Mouse (Mus musculus) midbrain, postnatal 0 days (tissue): ENCODE results near the gene Arl5c. TPM values are rescaled to one million over a fixed set of nuclear protein-coding genes. Genes with fewer than 3 reads are reported as not detected.
A peak's percentile ranks its signal among the peaks of the same experiment; 100 is the strongest.
"Not testable (repeated sequence)": the region's sequence is repeated elsewhere in the genome, so short reads cannot be mapped to it uniquely, and the experiment has no call there.

Experiments
- ATAC-seq: fragments of 200-750 bp; cut with Nextera tagmentation; 2 replicates; pipeline ENCODE4 v1.8.0; 2017; ENCODE audit warnings: moderate number of reproducible peaks, mild to moderate bottlenecking, moderate TSS enrichment, moderate library complexity; ENCODE audit not compliant: low FRiP score
- DNase-seq: peaks from one replicate; pipeline ENCODE4 v3.0.0-alpha.2; 2015; ENCODE audit warnings: low spot score
- H3K27ac ChIP-seq: fragments of 300-500 bp; sonication (generic); 2 replicates; pipeline ENCODE4 v1.5.1; 2014; ENCODE audit warnings: low read depth, mild to moderate bottlenecking, low read length, mixed read lengths
- H3K27me3 ChIP-seq: fragments of 300-500 bp; sonication (generic); 2 replicates; pipeline ENCODE4 v1.6.1; 2014; ENCODE audit warnings: low read length, control low read depth, mixed read lengths; ENCODE audit not compliant: insufficient read depth
- H3K36me3 ChIP-seq: fragments of 300-500 bp; sonication (generic); 2 replicates; pipeline ENCODE4 v1.6.1; 2014; ENCODE audit warnings: low read length, control low read depth, mixed read lengths; ENCODE audit not compliant: insufficient read depth
- H3K4me1 ChIP-seq: fragments of 300-500 bp; sonication (generic); 2 replicates; pipeline ENCODE4 v1.6.1; 2014; ENCODE audit warnings: mild to moderate bottlenecking, control low read depth, antibody characterized with exemption, low read length, mixed read lengths; ENCODE audit not compliant: insufficient read depth
- H3K4me2 ChIP-seq: fragments of 300-500 bp; sonication (generic); 2 replicates; pipeline ENCODE4 v1.6.1; 2014; ENCODE audit warnings: low read depth, mild to moderate bottlenecking, low read length, mixed read lengths; ENCODE audit not compliant: poor library complexity, severe bottlenecking
- H3K4me3 ChIP-seq: fragments of 300-500 bp; sonication (generic); 2 replicates; pipeline ENCODE4 v1.5.1; 2014; ENCODE audit warnings: low read depth, mild to moderate bottlenecking, low read length, moderate library complexity
- H3K9ac ChIP-seq: fragments of 300-500 bp; sonication (generic); replicated peaks from 2 replicates; pipeline ENCODE4 v1.6.1; 2014; ENCODE audit warnings: mild to moderate bottlenecking, low read length, moderate library complexity, mixed read lengths; ENCODE audit not compliant: poor library complexity, severe bottlenecking
- H3K9me3 ChIP-seq: fragments of 300-500 bp; sonication (generic); 2 replicates; pipeline ENCODE4 v1.6.1; 2016; ENCODE audit warnings: low read length, control low read depth
- CTCF ChIP-seq: IDR thresholded peaks from 2 replicates; pipeline ENCODE4 v1.5.1; 2016; ENCODE audit warnings: antibody characterized with exemption, mild to moderate bottlenecking
- WGBS: fragments of 180-500 bp; shearing (Covaris S2); extraction: QIAGEN DNeasy Blood & Tissue Kit; methylation state at CpG from one replicate; pipeline ENCODE4 v1.1.7; 2014; 5-methylcytosine and 5-hydroxymethylcytosine counted together
- microRNA-seq: library from miRNA; unstranded; fragments of <30 nt; microRNA quantifications from one replicate; pipeline ENCODE4, GENCODE M21; 2016; ENCODE audit warnings: borderline number of aligned reads
- polyA plus RNA-seq: library from polyadenylated mRNA; unstranded; fragments of >200 nt; fragmentation: Nextera tagmentation; extraction: Ambion mirVana; gene quantifications from 2 replicates; pipeline ENCODE4 v1.2.1, GENCODE M21; 2015
- total RNA-seq: library from RNA; depleted of rRNA; stranded (reverse); fragments of >200 nt; gene quantifications from 2 replicates; pipeline ENCODE4 v1.2.3, GENCODE M21; 2014; rRNA removed

Gene Arl5c
- total and polyA plus RNA-seq, 2 experiments from 2014 or later, result 1.1 to 2.9 TPM

DNA sequence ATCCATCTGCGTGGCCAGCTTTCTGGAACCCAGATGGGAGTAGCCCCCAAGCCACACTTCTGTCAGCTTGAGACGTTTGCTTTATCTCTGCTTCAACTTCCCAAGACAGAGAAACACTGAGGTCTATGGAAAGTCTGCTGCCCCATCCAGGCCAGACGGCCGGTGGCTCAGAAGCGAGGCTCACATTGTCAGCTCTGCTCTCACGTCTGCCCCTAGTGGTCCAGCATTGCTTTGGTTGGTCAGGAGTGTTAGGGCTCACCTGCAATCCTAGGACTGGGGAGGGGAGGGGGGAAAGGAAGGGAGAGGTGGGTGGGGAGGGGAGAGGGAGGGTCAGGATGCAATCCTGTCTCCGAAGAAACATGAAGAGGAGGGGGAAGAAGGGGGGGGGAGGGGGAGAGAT, 48.6 kb downstream of the Arl5c start:
- Histone ChIP-seq H3K9ac (no peak overlapping the region), H3K27ac (no peak overlapping the region), H3K9me3 (no peaks in the 10 kb centered on the region), H3K27me3 (no peaks in the 10 kb centered on the region), H3K36me3 (no peaks in the 10 kb centered on the region), H3K4me3 (no peak overlapping the region), H3K4me1 (peaks cover 10% of the 10 kb centered on the region; the same call in 1 of the 2 replicates), H3K4me2 (no peak overlapping the region)
- ATAC-seq, result no peak
- peak; percentile 61 for DNase-seq
- peak; percentile 76 for TF ChIP-seq CTCF
- 17% methylated on average over 7 of the region's 7 CpGs for WGBS

DNA sequence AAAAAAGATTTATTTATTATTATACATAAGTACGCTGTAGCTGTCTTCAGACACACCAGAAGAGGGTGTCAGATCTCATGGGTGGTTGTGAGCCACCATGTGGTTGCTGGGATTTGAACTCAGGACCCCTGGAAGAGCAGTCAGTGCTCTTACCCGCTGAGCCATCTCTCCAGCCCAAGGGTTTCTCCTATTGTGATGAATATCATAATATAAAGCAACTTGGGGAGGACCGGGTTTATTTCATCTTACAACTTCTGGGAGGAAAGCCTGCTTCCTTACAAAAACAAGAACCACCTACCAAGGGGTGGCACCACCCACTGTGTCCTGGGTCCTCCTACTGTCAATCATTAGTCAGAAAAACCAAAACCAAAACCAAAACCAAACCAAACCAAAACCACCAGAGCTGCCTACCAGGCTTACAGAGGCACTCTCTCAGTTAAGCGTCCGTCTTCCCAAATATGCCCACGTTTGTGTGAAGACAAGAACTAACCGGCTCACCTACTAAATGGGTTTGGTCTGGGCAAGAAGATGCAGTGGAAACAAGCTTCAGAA, 50.2 kb downstream of the Arl5c start:
- H3K27ac ChIP-seq, H3K9ac ChIP-seq, ATAC-seq, H3K4me2 ChIP-seq, H3K27me3 ChIP-seq, DNase-seq, H3K9me3 ChIP-seq, H3K36me3 ChIP-seq, H3K4me3 ChIP-seq: not testable (repeated sequence)
- WGBS, result 89% methylated on average over 7 of the region's 7 CpGs
- peaks cover 10% of the 10 kb centered on the region; the same call in 1 of the 2 replicates for H3K4me1 ChIP-seq

- TF ChIP-seq CTCF, result no peak
These were observed 51.0 kb downstream of the Arl5c start for GRCm38 (mm10) chr11:97945031-97945430.

DNA sequence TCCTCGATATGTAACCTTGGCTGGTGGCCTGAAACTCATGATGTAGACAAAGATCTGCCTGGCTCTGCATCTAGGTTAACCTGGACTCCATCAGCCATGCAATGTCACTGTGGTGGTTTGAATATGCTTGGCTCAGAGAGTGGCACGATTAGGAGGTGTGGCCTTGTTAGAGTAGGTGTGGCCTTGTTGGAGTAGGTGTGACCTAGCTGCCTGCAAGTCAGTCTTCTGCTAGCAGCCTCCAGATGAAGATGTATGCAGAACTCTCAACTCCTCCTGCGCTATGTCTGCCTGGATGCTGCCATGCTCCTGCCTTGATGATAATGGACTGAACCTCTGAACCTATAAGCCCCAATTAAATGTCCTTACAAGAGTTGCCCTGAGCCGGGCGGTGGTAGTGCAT, 52.7 kb downstream of the Arl5c start:
- WGBS, result 84% methylated on average over 5 of the region's 5 CpGs
- Histone ChIP-seq H3K9ac (no peak overlapping the region), H3K9me3 (no peaks in the 10 kb centered on the region), H3K4me2 (no peak overlapping the region), H3K36me3 (no peaks in the 10 kb centered on the region), H3K27me3 (no peaks in the 10 kb centered on the region), H3K4me3 (no peak overlapping the region), H3K27ac (no peak overlapping the region), H3K4me1 (no peaks in the 10 kb centered on the region)
- ATAC-seq (no peak), DNase-seq (no peak)
- TF ChIP-seq CTCF, result no peak

More at GRCm38 (mm10) chr11:97945031-97945430, 51.0 kb downstream of the Arl5c start:
- H3K4me1 ChIP-seq, result peaks cover 4% of the 10 kb centered on the region; the same call in 1 of the 2 replicates
- DNase-seq, result no peak
- no peak overlapping the region for H3K9ac ChIP-seq
- no peak overlapping the region for H3K4me3 ChIP-seq
- no peak overlapping the region for H3K4me2 ChIP-seq
- no peaks in the 10 kb centered on the region for H3K27me3 ChIP-seq
- WGBS, result 84% methylated on average over 10 of the region's 10 CpGs
- H3K36me3 ChIP-seq, result no peaks in the 10 kb centered on the region
- H3K9me3 ChIP-seq, result no peaks in the 10 kb centered on the region
- no peak for ATAC-seq
- H3K27ac ChIP-seq, result no peak overlapping the region

GRCm38 (mm10) chr11:97942420-97943111, 53.4 kb downstream of the Arl5c start:
- ATAC-seq (no peak), DNase-seq (no peak)
- no peaks in the 10 kb centered on the region for H3K4me1 ChIP-seq
- TF ChIP-seq CTCF, result no peak
- H3K27ac ChIP-seq, result no peak overlapping the region
- no peaks in the 10 kb centered on the region for H3K27me3 ChIP-seq
- H3K9ac ChIP-seq, result no peak overlapping the region
- no peaks in the 10 kb centered on the region for H3K9me3 ChIP-seq
- 86% methylated on average over 15 of the region's 15 CpGs for WGBS
- H3K4me3 ChIP-seq, result no peak overlapping the region
- H3K4me2 ChIP-seq, result no peak overlapping the region
- H3K36me3 ChIP-seq, result no peaks in the 10 kb centered on the region

Small RNA genes lying within 50 kb of the gene (microRNA-seq; reads per million reads assigned to microRNA genes)
- gene Gm22461 (not detected), gene Gm27597 (not detected)

Other genes starting within 250 kb of the Arl5c start
- gene Cwc25, start 229.6 kb downstream of the Arl5c start, total RNA-seq, result 11.8 and 16.0 TPM in 2 replicates
- gene Cwc25, start 229.6 kb downstream of the Arl5c start, polyA plus RNA-seq, result 12.0 TPM in 2 replicates
- gene 1700001P01Rik, start 220.3 kb downstream of the Arl5c start, total RNA-seq, result not detected in 2 replicates
- 0.29 TPM in 1 of 2 replicates, not detected in the other for gene 1700001P01Rik, start 220.3 kb downstream of the Arl5c start, polyA plus RNA-seq
- 177 and 224 TPM in 2 replicates for gene Rpl23, start 213.7 kb downstream of the Arl5c start, total RNA-seq
- gene Rpl23, start 213.7 kb downstream of the Arl5c start, polyA plus RNA-seq, result 308 and 329 TPM in 2 replicates
- gene Lasp1, start 197.2 kb downstream of the Arl5c start, total RNA-seq, result 206 and 216 TPM in 2 replicates
- gene Lasp1, start 197.2 kb downstream of the Arl5c start, polyA plus RNA-seq, result 174 and 179 TPM in 2 replicates
- 37.7 and 43.6 TPM in 2 replicates for gene B230217C12Rik, start 155.4 kb downstream of the Arl5c start, total RNA-seq
- gene B230217C12Rik, start 155.4 kb downstream of the Arl5c start, polyA plus RNA-seq, result 38.2 and 41.8 TPM in 2 replicates
- gene Fbxo47, start 112.0 kb downstream of the Arl5c start, total RNA-seq, result 0.38 and 0.80 TPM in 2 replicates
- gene Fbxo47, start 112.0 kb downstream of the Arl5c start, polyA plus RNA-seq, result 0.33 and 0.88 TPM in 2 replicates
- 2.4 and 3.1 TPM in 2 replicates for gene Plxdc1, start 9.7 kb downstream of the Arl5c start, total RNA-seq
- 4.9 and 5.6 TPM in 2 replicates for gene Plxdc1, start 9.7 kb downstream of the Arl5c start, polyA plus RNA-seq
- gene Cacnb1, start 26.9 kb upstream of the Arl5c start, total RNA-seq, result 89.1 and 96.4 TPM in 2 replicates
- 61.1 and 63.2 TPM in 2 replicates for gene Cacnb1, start 26.9 kb upstream of the Arl5c start, polyA plus RNA-seq
- gene Rpl19, start 30.5 kb upstream of the Arl5c start, total RNA-seq, result 597 and 686 TPM in 2 replicates
- 591 and 620 TPM in 2 replicates for gene Rpl19, start 30.5 kb upstream of the Arl5c start, polyA plus RNA-seq
- 4.4 and 8.3 TPM in 2 replicates for gene Stac2, start 57.3 kb upstream of the Arl5c start, total RNA-seq
- 3.5 and 4.1 TPM in 2 replicates for gene Stac2, start 57.3 kb upstream of the Arl5c start, polyA plus RNA-seq
- gene Fbxl20, start 154.2 kb upstream of the Arl5c start, total RNA-seq, result 24.0 and 25.7 TPM in 2 replicates
- 12.4 and 16.3 TPM in 2 replicates for gene Fbxl20, start 154.2 kb upstream of the Arl5c start, polyA plus RNA-seq
- 36.2 and 40.6 TPM in 2 replicates for gene Med1, start 197.1 kb upstream of the Arl5c start, total RNA-seq
- 46.0 and 49.9 TPM in 2 replicates for gene Med1, start 197.1 kb upstream of the Arl5c start, polyA plus RNA-seq
- gene Cdk12, start 206.9 kb upstream of the Arl5c start, total RNA-seq, result 25.8 and 35.2 TPM in 2 replicates
- gene Cdk12, start 206.9 kb upstream of the Arl5c start, polyA plus RNA-seq, result 3.7 and 5.7 TPM in 2 replicates